Mouse (Mus musculus) spleen, postnatal 4 days (tissue): ENCODE measurements around the gene Notch3.

Source experiments
- DNase-seq, 2 experiments: peaks; one replicate each; pipeline ENCODE4 v3.0.0; 2022; ENCODE audit warnings: low spot score in 2 of 2

The Notch3 gene

DNA sequence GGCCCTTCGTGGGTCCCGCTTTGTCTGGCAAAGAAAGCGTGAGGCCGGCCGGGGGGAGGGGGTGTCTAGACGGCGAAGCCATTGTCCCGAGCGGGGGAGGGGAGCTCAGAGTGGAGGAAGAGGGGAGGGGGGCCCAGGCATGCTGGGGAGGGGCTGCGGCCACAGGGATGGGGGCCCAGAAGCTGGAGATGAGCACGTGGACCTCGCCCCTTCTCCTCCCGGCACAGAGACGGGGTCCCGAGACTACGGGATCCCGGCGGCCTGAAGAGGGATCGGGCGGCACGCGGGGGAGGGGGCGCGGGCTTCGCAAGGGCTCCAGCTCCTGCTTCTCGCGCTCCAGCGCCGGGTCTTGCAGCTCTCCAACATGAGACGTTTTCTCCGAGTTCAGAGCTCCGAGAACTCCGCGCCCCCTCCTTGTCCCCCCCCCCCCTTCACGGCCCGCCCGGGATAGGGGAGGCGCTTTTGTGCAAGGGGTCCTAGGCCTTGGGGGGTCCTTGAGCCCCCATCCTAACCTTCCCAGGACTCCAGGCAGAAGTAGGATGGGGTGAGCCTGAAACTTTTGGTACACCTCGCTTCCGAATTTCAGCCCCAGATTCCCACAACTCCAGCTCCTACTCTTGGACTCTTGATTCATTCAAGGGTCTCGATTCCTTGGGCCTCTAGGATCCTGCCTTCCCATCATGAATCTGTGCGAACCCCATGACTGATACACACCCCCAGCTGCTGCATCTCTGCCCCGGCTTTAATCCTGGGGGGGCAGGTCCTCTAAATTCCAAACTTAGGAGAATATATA, 653 bp downstream of the Notch3 start:
- peak in 1 of 2 experiments; percentile 74 for DNase-seq

DNA sequence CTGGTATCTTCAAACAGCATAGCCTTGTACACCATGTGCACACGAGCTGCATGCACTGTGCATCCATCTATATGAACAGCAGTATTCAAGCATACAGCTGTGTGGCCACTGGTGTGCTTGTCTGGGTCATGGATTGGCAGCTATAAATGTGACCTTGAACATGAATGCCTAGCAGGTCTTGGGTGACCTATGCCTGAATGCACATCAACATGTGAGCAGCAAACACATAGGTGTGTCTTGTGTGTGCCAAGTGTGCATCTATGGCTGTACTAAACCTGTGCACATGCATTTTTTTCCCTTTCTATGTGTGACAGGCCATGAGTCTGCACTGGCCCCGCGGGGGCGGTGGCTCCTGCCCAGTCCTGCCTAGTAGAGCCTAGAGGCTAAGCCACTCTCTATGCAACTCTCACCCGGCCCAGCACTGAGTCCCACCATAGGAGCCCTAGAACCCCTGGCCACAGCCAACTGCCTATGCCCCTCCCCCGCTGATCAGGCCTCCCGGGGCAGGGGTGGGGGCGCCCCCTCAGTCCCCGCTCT, 1.3 kb downstream of the Notch3 start:
- DNase-seq: no peak

DNA sequence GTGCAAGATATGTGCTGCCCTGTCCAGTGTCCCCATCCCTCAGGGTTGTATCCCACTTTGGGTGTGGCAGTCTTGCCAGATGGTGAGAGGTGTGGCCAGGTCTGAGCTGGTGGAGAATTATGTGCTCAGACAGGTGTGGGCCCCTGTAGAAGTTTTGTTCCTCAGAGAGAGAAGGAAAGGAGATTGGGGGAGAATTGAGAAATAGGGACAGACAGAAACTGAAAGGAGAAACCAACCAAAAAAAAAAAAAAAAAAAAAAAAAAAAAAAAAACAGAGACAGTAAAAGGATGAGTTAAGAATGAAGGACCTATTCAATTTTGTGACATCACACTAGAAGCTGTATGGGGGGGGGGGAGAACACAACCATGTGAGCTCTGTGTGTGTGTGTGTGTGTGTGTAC, 1.9 kb downstream of the Notch3 start:
- no peak for DNase-seq

DNA sequence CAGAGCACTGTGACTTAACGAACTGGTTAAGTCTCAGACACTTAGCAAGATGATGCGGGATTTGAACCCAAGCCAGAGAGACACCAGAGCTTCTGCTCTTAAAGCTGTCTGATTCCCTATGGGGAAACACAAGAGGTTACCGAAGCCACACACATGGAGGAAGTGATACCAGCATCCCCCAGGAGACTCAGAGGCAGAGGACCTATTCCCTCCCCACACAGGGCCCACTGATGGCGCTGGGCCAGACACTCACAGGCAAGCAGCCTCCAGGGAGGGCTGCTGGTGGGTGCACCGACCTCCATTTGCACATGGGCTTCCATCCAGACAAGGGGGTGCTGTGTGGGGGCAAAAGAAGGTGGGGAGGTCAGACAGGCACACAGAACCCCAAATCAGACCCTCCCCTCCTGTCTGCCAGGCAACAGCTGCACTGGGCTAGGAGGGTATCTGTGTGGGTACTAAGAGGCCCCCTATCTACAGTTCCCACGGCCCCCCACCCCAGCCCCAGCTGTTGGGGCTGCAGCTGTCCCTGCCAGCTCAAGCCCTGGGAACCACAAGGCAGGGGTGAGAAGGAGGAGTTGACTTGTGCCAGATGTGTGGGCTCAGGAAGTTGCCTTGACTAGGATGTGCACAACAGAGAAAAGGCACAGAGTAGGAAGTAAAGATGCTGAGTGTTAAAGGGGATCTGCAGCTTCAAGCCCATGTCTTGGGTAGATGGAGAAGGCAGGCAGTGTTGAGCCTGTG, 2.6 kb downstream of the Notch3 start:
- peak in 1 of 2 experiments; percentile 48 for DNase-seq

DNA sequence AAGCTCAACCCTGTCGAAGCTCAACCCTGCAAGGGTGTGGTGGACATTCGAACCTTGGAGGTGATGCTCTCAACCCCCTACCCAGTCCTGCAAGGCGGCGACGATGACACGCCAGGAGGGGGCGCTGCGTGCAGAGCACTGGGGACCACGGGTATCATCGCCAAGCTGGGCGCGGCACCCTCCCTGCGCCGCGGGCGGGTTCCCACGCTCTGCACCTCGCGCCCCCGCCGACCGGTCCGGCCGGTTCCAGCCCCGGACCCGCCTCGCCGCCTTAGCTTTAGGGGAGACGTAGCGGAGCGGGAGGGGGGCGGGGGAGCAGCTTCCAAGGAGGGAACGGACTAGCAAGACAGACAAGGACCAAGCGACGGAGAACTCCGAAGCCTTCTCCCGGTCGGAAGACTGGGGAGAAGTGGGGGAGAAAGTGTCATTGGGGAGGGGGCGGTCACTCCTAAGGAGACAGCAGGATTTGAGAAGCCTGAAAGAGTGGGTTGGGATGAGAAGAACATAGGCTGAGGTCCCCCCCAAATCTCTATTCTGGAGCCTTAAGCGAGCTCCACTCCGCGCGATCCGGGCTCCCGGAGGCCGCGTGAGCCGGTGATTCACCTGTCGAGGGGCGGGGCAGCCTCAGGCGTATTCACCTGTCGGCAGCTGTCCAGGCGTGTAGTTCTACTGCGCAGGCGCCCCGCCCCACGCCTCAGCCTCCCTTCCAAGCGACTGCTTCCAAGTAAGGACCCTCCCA, 4.4 kb downstream of the Notch3 start:
- peak; percentile 50 to 82 for DNase-seq

DNA sequence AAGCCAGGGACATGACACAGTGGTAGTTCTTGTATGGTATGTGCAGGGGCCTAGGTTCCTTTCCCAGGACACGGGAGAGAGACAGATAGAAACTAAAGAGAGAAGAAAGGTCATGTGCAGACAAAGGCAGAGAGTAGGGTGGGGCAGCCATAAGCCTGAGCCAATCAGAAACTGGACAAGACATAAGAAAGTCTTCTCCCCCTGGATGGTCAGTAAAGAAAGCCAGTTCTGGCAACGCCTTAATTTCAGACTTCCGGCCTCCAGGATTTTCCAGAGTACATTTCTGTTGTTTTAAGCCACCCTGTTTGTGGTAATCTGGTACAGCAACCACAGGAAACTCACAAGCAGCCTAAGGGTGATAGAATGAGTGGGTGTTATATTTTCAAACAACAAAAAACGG, 5.8 kb downstream of the Notch3 start:
- DNase-seq: no peak

DNA sequence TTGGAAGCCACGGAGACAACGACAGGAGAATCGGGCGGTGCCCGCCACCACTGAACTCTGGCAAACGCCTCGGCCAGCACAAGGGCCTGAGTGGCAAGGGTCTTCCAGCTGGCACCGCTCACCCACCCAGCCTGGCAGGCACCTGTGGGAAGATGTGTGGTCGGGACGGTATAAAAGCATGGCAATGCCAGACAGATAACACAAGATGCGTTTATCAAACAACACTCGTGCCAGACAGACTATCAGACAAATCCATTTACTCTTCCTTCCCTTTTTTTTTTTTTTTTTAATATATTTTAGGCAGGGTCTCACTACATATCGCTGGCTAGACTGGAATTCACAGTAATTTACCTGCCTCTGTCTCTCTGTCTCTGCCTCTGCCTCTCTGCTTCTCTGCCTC, 7.8 kb downstream of the Notch3 start:
- no peak for DNase-seq

DNA sequence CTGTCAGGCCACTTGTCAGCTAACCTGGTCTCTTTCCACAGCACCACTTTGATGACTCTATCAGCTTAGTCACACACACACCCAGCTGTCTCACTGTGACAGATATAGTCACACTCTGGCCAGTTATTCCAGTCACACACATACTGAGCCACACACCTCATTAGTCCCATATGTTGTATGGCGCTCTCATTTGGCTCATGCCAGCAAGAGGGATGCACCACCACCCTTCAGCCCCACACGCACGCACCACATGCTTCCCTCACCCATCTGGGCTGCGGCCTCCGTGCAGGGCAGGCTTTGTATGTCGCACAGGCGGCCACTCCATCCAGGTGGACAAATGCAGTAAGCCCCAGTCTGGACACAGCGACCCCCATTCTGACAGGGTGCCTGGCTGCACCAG, 19.9 kb downstream of the Notch3 start:
- no peak for DNase-seq

DNA sequence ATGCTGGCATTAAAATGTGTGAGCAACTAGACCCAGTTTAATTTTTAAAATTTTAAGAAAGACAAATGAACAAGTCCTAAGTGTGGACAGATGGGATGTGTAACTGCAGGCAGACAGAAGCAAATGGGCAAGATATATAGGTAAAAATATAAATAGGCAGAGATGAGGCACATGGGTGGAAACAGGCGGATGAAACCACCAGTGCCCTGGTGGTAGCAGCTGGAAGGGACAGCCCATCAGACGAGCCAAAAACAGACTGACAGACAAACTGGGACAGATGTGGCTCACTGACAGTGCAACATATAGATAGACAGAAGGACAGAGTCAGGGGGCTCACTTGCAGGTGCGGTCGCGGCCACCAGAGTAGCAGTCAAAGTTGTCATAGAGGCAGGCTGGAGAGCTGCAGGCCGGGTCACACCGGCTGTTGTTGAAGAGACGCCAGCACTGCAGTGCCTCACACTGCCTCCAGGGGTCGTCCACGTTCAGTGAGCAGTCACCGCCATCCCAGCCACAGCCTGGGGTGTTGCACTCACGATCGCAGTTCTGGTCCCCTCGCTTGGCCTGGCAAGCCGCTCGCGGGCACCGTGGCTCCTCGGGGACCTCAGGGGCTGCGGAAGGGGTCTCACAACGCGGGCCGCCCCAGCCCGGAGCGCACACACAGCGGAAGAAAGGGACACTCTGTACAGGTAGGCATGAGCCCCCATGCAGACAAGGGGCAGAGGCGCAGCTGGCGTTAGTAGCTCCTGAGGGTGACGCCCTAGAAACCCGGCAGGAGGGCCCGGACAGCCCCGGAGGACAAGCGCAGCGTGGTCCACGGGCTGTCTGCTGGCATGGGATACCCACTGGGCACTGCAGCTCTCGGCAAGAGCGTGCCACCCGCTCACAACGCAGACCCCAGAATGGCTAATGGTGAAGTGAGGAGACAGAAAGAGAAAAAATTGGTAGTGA, 23.5 kb downstream of the Notch3 start:
- peak; percentile 81 to 94 for DNase-seq

DNA sequence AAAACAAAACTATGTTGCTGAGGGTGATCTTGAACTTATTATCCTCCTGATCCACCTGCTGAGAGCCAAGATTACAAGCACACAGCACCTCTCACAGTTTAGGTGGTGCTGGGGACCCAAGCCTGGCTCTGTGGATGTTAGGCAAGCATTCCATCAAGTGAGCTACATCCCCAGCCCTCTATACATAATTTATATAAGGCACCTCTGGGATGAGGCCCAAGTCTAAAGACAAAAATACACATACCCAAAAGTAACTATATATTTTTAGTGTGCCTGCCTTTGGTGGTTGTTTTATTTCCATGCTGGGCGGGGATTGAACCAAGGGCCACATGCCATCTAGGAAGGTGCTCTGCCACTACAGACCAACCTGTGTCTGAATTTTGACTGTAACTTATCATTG, 24.4 kb downstream of the Notch3 start:
- no peak for DNase-seq

DNA sequence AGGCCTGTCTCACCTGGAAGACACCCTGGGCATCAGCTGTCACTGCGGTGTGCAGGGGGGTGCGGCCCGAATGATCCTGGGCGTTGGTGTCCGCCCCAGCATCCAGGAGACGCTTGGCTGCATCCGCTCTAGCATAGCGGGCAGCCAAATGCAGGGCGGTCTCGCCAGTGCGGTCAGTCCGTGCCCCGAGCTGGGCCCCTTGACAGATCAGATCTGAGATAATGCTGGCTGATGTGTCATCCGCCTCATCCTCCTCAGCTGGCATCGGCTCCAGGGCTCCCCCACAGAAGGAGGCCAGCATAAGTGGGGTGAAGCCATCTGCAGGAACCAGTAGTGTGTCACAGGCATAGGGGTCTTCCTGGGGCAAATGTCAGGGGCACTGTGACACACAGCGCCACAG, 33.3 kb downstream of the Notch3 start:
- no peak for DNase-seq

DNA sequence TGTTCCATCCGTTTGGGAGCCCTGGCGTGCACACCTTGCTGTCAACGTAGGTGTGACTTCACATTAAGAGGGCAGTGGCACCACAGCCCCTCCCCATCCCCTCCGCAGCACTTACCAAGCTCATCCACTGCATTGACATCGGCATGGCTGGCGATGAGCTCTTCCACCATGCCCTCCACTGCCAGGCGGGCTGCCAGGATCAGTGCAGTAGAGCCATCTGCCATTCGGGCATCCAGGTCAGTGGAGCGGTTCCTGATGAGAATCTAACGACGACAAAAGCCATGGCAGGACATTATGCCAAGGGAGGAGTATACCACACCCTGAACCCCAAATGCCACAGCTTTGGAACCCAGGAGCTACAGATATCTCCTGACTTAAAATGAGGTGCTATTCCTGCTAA, 34.6 kb downstream of the Notch3 start:
- no peak for DNase-seq

DNA sequence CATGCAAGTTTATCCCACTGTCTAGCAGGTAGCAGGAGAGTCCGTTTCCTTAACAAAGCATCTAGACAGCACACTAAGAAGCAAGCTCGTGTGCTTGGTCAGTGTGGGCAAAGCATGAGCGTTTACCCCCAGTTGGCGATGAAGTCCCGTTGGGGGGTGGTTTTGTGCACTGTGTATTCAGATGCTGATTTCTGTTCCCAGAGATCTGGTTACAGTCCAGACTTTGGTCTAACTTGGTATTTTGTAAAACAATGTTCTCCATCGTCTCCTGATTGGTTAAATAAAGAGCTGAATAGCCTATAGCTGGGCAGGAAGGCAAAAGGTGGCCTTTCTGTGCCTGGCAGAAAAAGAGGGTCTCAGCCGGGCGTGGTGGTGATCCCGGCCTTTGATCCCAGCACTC, 36.1 kb downstream of the Notch3 start:
- DNase-seq: no peak

DNA sequence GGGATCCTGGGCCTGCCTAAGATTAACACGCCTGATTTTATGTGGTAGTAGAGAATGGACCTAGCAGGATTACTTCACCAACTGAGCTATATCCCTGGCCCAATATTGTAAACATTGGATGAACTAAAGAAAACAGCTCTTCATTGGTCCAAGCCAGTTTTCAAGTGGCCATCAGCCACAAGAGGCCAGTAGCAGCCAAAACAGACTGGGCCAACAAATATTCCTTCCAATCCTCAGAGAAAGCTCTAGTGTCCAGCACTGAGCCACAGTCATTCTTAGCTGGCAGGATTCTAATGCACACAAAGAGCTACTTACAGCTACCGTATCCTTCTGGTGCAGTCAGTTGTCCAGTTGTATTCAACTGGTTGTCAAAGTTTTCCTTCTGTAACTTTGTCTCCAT, 39.5 kb downstream of the Notch3 start:
- no peak for DNase-seq

DNA sequence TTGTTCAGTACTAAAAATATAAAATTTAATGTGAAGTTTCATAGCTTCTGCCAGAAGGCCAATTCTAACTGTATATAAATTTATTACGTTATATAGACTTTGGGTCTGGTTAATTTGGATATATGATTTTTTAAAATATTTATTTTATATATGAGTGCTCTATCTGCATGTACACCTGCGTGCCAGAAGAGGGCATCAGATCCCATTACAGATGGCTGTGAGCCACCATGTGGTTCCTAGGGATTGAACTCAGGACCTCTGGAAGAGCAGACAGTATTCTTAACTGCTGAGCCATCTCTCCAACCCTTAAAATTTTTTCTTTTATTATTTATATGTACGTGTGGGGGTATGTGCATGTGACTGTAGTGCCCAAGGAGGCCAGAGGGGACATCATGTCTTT, 41.2 kb downstream of the Notch3 start:
- no peak for DNase-seq

DNA sequence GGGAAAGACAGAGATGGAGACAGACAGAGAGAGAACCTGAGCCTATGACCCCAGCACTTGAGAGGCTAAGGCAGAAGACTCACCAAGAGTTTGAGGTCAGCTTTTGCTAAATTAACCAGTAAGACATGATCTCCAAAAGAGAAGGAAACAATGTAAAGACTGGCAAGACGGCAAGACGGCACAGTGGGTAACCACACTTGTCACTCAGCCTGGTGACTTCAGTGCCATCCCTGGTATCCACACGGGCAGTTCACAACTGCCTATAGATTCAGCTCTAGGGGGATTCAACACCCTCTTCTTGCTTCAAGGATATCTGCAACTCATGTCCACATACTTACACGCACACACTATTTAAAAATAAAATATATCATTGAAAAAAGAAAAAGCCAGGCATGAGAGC, 43.1 kb downstream of the Notch3 start:
- DNase-seq: no peak

DNA sequence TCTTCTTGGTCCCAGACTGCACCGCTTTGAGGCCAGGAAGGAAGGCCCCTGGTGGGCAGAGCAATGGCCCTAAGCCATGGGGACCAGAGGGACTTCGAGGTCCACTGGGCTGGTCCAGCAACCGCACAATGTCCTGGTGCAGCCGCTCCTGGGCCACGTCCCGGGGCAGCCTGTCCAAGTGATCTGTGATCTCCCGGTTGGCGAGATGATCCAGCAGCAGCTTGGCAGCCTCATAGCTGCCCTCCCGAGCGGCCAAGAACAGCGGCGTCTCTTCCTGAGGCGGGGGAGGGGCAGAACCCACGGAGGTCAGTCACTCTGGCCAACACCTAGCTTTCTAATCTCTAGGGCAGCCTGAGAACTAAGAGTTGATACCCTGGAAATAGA, 44.1 kb downstream of the Notch3 start:
- DNase-seq: no peak

DNA sequence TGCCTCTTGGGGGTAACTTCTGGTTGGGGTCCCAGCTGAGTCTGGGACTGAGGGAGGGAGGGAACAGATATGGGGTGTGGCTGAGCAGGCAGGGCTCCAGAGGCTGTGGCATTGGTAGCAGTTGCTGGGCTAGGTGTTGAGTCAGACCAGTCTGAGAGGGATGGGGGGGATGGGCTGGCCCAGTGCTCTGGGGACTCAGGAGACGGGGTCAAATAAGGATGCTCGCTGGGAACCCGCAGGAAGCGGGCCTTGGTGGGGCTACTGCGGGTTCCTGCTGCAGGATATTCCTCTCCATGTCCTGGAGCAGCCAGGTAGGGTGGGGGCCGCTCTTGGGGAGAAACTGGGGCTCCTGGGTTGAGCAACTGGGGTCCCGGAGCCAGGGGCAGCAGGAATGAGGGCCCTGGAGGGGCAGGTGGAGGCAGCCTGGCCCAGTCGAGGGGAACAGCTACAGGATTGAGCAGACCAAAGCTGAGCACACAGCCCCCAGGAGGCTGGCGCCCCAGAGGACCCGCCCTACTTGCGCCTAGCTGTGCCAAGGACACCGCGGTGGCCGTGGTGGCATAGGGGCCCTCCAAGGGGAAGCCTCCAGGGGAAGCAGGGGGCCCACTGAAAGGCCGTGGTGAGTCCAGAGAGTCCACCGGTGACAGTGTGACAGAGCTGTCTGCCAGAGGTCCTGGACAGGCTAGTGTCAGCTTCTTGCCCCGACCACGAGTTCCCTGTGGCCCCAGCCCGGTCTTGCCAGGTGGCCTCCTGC, 44.6 kb downstream of the Notch3 start:
- DNase-seq: no peak

DNA sequence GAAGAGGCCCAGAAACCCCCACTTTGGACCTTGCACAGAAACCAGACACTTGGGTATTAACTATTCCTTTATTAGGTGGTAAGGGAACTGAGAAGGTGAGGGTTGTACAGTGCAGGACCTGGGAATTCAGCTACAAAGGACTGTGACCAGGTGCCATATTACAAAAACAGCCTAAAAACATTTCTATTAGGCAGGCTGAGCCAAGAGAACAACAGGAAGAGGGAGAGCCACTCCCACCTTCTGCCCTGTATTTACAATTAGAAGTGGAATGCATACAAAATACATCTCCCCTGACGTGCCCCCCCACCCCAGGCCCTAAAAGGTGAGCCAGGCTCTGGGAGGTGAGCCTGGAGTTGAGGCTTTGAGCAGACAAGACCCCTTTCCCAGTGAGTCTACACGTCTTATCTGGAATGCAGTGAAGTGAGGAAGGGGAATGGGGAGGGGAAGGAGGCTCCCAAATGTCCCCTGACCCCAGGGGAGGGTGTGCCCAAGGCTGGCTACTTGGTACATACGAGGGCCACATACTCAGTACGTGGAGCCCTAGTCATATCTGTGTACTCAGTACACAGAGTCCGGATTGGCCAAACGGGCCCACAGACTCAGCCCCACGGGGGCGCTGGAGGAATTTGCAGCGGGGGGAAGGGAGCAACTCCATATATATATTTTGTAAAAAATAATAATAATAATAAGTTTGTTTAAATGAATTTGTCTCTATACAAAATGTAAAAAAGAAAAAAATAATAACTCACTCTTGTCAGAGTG, 45.7 kb downstream of the Notch3 start:
- no peak for DNase-seq

DNA sequence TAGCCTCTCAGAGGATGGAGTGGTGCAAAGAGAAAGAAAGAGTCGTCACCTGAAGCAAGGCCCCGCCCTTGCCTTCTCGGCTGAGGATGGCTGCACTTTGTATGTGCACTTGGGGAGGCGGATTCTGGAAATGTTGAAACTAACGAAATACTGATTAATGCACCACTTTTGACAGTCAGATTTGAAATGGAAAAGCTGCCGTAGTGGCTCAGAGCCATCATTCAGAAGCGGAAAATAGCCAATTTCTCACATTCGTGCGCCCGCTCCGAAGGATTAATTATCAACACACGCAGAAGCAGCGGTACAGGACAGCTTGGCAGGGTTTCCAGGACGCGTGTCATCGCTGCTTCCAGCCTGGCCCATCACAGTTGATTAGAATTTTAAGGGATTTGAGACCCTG, 47.5 kb downstream of the Notch3 start:
- DNase-seq: no peak
